Mouse (Mus musculus) large intestine, adult 2 months (tissue): Measurements from ENCODE around the gene Hdac1. TPM values are rescaled to one million over a fixed set of nuclear protein-coding genes. Genes with fewer than 3 reads are reported as not detected.

Experiments
- DNase-seq: peaks from one replicate; pipeline ENCODE4 v3.0.0-alpha.2; 2012; ENCODE audit warnings: low read depth, low spot score
- WGBS: fragments of 180-500 bp; shearing (Covaris S2); methylation state at CpG from one replicate; pipeline ENCODE4 v1.1.7; 2018; 5-methylcytosine and 5-hydroxymethylcytosine counted together
- polyA plus RNA-seq: library from polyadenylated mRNA; depleted of rRNA; stranded (reverse); fragments of >200 nt; gene quantifications from 2 replicates; pipeline ENCODE4 v1.2.3, GENCODE M21; 2012; rRNA removed

Gene Hdac1
- polyA plus RNA-seq, 1 experiment = 56.6 TPM

- WGBS = 18% methylated on average over 68 of the region's 70 CpGs
- no peak for DNase-seq
These were observed 51.3 kb downstream of the Hdac1 start, which contains the start of the genes Tssk3 and Fam229a for GRCm38 (mm10) chr4:129490972-129491880. Tssk3 (minus strand) TSS chr4:129491022. Fam229a (plus strand) TSS chr4:129491190.

- WGBS = 76% methylated on average over 1 of the region's 1 CpGs
- no peak for DNase-seq
These were observed 61.4 kb downstream of the Hdac1 start for GRCm38 (mm10) chr4:129481090-129481489.

DNA sequence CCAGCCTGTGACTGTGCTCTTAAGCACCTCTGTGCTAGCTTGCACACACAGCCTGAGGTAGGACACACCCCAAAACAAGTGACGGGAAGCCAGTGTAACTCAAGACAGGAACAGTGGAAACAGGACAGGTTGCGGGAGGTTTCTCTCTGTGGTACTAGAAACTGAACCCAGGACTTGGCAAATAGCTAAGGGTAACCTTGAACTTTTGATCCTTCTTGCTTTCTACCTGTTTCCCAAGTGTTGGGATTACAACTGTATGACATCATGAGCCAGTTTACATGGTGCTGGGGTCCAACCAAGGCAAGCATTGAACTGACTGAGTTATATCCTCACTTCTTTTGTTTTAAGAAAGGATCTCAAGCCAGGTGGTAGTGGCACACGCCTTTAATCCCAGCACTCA, 62.6 kb downstream of the Hdac1 start:
- WGBS = 89% methylated on average over 3 of the region's 3 CpGs
- no peak for DNase-seq

- WGBS = 94% methylated on average over 11 of the region's 11 CpGs
- DNase-seq = no peak
These were observed 66.5 kb downstream of the Hdac1 start for GRCm38 (mm10) chr4:129476047-129476446.

Other genes starting within 250 kb of the Hdac1 start
- 27.1 and 29.3 TPM in 2 replicates for gene Rbbp4, start 207.3 kb downstream of the Hdac1 start, polyA plus RNA-seq
- 23.1 and 24.9 TPM in 2 replicates for gene Zbtb8os, start 207.0 kb downstream of the Hdac1 start, polyA plus RNA-seq
- gene Zbtb8a, start 164.6 kb downstream of the Hdac1 start, polyA plus RNA-seq = 10.6 and 11.3 TPM in 2 replicates
- 0.02 TPM in 1 of 2 replicates, not detected in the other for gene Zbtb8b, start 101.9 kb downstream of the Hdac1 start, polyA plus RNA-seq
- 22.8 and 26.3 TPM in 2 replicates for gene Bsdc1, start 81.1 kb downstream of the Hdac1 start, polyA plus RNA-seq
- not detected in 2 replicates for gene Tssk3, start 51.7 kb downstream of the Hdac1 start, polyA plus RNA-seq
- 0.17 TPM in 1 of 2 replicates, not detected in the other for gene Fam229a, start 51.5 kb downstream of the Hdac1 start, polyA plus RNA-seq
- gene Marcksl1, start 29.1 kb downstream of the Hdac1 start, polyA plus RNA-seq = 29.3 and 50.1 TPM in 2 replicates
- gene Lck, start 30.9 kb upstream of the Hdac1 start, polyA plus RNA-seq = 20.6 TPM in 2 replicates
- 0.57 and 0.71 TPM in 2 replicates for gene Fam167b, start 35.8 kb upstream of the Hdac1 start, polyA plus RNA-seq
- 325 and 337 TPM in 2 replicates for gene Eif3i, start 57.9 kb upstream of the Hdac1 start, polyA plus RNA-seq
- 113 and 137 TPM in 2 replicates for gene Tmem234, start 58.0 kb upstream of the Hdac1 start, polyA plus RNA-seq
- 0.99 and 1.1 TPM in 2 replicates for gene Dcdc2b, start 71.5 kb upstream of the Hdac1 start, polyA plus RNA-seq
- gene Iqcc, start 76.4 kb upstream of the Hdac1 start, polyA plus RNA-seq = 19.2 and 21.1 TPM in 2 replicates
- 9.4 and 12.3 TPM in 2 replicates for gene Ccdc28b, start 81.2 kb upstream of the Hdac1 start, polyA plus RNA-seq
- 20.3 and 21.6 TPM in 2 replicates for gene Txlna, start 98.4 kb upstream of the Hdac1 start, polyA plus RNA-seq
- gene Kpna6, start 130.1 kb upstream of the Hdac1 start, polyA plus RNA-seq = 15.1 and 19.7 TPM in 2 replicates
- gene Tmem39b, start 154.1 kb upstream of the Hdac1 start, polyA plus RNA-seq = 21.5 and 23.2 TPM in 2 replicates
- 13.9 and 16.1 TPM in 2 replicates for gene Khdrbs1, start 199.6 kb upstream of the Hdac1 start, polyA plus RNA-seq